Mouse (Mus musculus) G1E (cell line): Measurements from ENCODE around the gene Mad1l1.

Experiments
- CTCF ChIP-seq: IDR thresholded peaks from 2 replicates; pipeline ENCODE4 v1.5.1; 2012; ENCODE audit warnings: low read depth, low read length, inconsistent platforms, mixed read lengths
- GATA1 ChIP-seq: IDR thresholded peaks from 2 replicates; pipeline ENCODE4 v1.6.1; 2012; ENCODE audit warnings: borderline replicate concordance, low read length, inconsistent platforms, mixed read lengths
- GATA2 ChIP-seq: IDR thresholded peaks from 2 replicates; pipeline ENCODE4 v1.6.1; 2012; ENCODE audit warnings: low read depth, low read length, inconsistent platforms, borderline replicate concordance
- POLR2AphosphoS5 ChIP-seq: IDR thresholded peaks from 2 replicates; pipeline ENCODE4 v1.6.1; 2012; ENCODE audit warnings: low read depth, low read length, inconsistent platforms; ENCODE audit not compliant: insufficient replicate concordance
- TAL1 ChIP-seq: conservative IDR thresholded peaks from 2 replicates; pipeline ENCODE4 v1.6.1; 2012; ENCODE audit warnings: low read depth, low read length, inconsistent platforms, mixed read lengths

DNA sequence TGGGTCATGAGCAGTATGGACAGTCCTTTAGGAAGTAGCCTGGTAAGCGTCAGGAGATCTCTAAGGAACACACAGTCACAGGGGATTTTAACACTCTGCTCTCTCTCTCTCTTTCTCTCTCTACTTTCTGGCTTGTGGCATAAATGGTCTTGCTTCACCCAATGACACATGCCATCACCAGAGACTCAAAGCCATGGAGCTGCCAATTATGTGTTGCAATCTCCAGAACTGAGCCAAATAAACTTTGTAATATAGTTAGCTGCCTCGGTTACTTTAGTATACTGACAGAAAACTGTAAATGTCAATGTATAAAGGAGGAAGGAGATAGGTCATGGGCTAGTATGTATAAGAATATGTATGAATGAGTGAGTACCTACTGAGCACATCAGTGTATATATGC is 115.4 kb downstream of the Mad1l1 start:
- no peak for TF ChIP-seq CTCF
- no peak for TF ChIP-seq GATA1
- TF ChIP-seq TAL1: no peak
- no peak for TF ChIP-seq GATA2
- TF ChIP-seq POLR2AphosphoS5: no peak
